Mouse (Mus musculus) G1E (cell line): ENCODE measurements around the gene Glt1d1. TPM values are rescaled to one million over a fixed set of nuclear protein-coding genes. Genes with fewer than 3 reads are reported as not detected.

Experiments used
- ATAC-seq: 2 replicates; pipeline ENCODE4 v1.8.0; 2016; ENCODE audit warnings: mild to moderate bottlenecking; ENCODE audit not compliant: insufficient number of reproducible peaks, poor library complexity, low FRiP score, severe bottlenecking; ENCODE audit errors: extremely low read depth
- DNase-seq: peaks from one replicate; pipeline ENCODE4 v3.0.0; 2012; ENCODE audit warnings: low spot score
- H3K27me3 ChIP-seq: 2 replicates; pipeline ENCODE4 v1.6.1; 2012; ENCODE audit warnings: mild to moderate bottlenecking, low read length, inconsistent platforms; ENCODE audit not compliant: insufficient read depth
- H3K36me3 ChIP-seq: replicated peaks from 2 replicates; pipeline ENCODE3; 2012; ENCODE audit warnings: mild to moderate bottlenecking, inconsistent platforms
- H3K4me1 ChIP-seq: 2 replicates; pipeline ENCODE4 v1.6.1; 2012; ENCODE audit warnings: low read depth, low read length, inconsistent platforms, mixed read lengths; ENCODE audit not compliant: insufficient read depth
- H3K4me3 ChIP-seq: 2 replicates; pipeline ENCODE4 v1.5.1; 2012; ENCODE audit warnings: low read depth, mild to moderate bottlenecking, inconsistent platforms, low read length, moderate library complexity, mixed read lengths
- H3K9me3 ChIP-seq: replicated peaks from 2 replicates; pipeline ENCODE4 v1.6.1; 2012; ENCODE audit warnings: inconsistent platforms
- CTCF ChIP-seq: IDR thresholded peaks from 2 replicates; pipeline ENCODE4 v1.5.1; 2012; ENCODE audit warnings: low read depth, low read length, inconsistent platforms, mixed read lengths
- GATA1 ChIP-seq: IDR thresholded peaks from 2 replicates; pipeline ENCODE4 v1.6.1; 2012; ENCODE audit warnings: borderline replicate concordance, low read length, inconsistent platforms, mixed read lengths
- GATA2 ChIP-seq: IDR thresholded peaks from 2 replicates; pipeline ENCODE4 v1.6.1; 2012; ENCODE audit warnings: low read depth, low read length, inconsistent platforms, borderline replicate concordance
- POLR2AphosphoS5 ChIP-seq: IDR thresholded peaks from 2 replicates; pipeline ENCODE4 v1.6.1; 2012; ENCODE audit warnings: low read depth, low read length, inconsistent platforms; ENCODE audit not compliant: insufficient replicate concordance
- TAL1 ChIP-seq: conservative IDR thresholded peaks from 2 replicates; pipeline ENCODE4 v1.6.1; 2012; ENCODE audit warnings: low read depth, low read length, inconsistent platforms, mixed read lengths
- polyA plus RNA-seq: library from polyadenylated mRNA; stranded (reverse); fragments of >175 nt; gene quantifications from 2 replicates; pipeline ENCODE4 v1.2.3, GENCODE M21; 2012
- total RNA-seq, 2 experiments: library from RNA; stranded (forward) in 1 of 2; stranded (reverse) in 1 of 2; fragments of 200-1000 nt in 1 of 2; fragments of >200 nt in 1 of 2; fragmentation: Nextera tagmentation in 1 of 2; gene quantifications; 2 replicates each; pipeline ENCODE4 v1.2.3; 2014 to 2017

Glt1d1 gene
- total and polyA plus RNA-seq, 3 experiments = 0.11 TPM; not detected in 2

DNA sequence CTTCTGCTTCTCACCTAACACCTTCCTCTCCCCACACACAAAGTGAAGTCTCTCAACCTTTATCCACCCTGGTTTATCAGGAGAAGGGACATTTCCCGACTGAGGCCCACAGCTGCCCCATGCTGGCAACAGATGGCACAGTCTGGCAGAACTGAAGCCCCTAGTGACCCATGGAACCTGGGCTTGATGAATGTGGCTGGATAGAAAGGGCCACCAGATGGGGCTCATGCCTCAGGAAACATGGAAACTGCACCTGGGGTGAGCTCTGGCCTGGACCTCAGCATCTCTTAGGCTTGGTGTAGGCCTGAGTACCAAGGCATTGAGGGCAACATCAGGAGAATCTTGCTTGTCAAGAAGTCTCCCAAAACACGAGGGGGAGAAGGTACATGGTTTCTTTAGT lies 66.5 kb downstream of the Glt1d1 start:
- peaks cover 74% of the 10 kb centered on the region for H3K9me3 ChIP-seq
- no peak overlapping the region for H3K4me3 ChIP-seq
- H3K36me3 ChIP-seq = no peaks in the 10 kb centered on the region
- no peaks in the 10 kb centered on the region for H3K27me3 ChIP-seq
- ATAC-seq = no peak
- no peak for DNase-seq
- TF ChIP-seq TAL1 = no peak
- TF ChIP-seq POLR2AphosphoS5 = no peak
- TF ChIP-seq GATA2 = no peak
- TF ChIP-seq CTCF = no peak
- TF ChIP-seq GATA1 = no peak
- H3K4me1 ChIP-seq = no peaks in the 10 kb centered on the region

DNA sequence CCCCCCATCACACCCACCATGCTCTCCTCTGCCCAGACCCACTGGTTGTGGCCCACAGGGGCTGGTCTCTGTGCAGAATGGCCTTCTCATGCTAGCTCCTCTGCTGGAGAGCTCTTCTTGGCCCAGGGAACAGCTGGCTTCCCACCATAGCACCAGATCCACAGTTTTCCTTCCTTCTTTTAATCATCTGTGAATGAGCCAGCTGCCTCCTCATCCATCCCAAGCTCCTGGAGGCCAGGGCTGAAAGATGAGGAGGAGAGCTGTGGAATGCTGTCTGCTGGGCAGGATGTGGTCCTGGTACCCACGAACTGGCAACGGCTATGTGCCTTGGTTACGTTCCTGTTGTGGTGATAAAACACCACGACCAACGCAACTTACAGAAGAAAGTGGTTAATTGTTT lies 67.6 kb downstream of the Glt1d1 start:
- no peaks in the 10 kb centered on the region for H3K4me1 ChIP-seq
- TF ChIP-seq GATA1 (no peak), GATA2 (no peak), TAL1 (no peak), CTCF (no peak)
- no peak overlapping the region for H3K4me3 ChIP-seq
- no peaks in the 10 kb centered on the region for H3K27me3 ChIP-seq
- ATAC-seq = no peak
- H3K36me3 ChIP-seq = no peaks in the 10 kb centered on the region
- H3K9me3 ChIP-seq = peaks cover 73% of the 10 kb centered on the region
- no peak for DNase-seq

GRCm38 (mm10) chr5:127700156-127700555 lies 68.1 kb downstream of the Glt1d1 start:
- H3K27me3 ChIP-seq = no peaks in the 10 kb centered on the region
- DNase-seq (no peak), ATAC-seq (no peak)
- no peak for TF ChIP-seq CTCF
- TF ChIP-seq TAL1 = no peak
- TF ChIP-seq GATA2 = no peak
- no peak for TF ChIP-seq POLR2AphosphoS5
- no peak for TF ChIP-seq GATA1
- no peaks in the 10 kb centered on the region for H3K4me1 ChIP-seq
- no peak overlapping the region for H3K4me3 ChIP-seq
- no peaks in the 10 kb centered on the region for H3K36me3 ChIP-seq
- peaks cover 71% of the 10 kb centered on the region for H3K9me3 ChIP-seq

- peaks cover 75% of the 10 kb centered on the region for H3K9me3 ChIP-seq
- H3K4me1 ChIP-seq = no peaks in the 10 kb centered on the region
- ATAC-seq (no peak), DNase-seq (no peak)
- no peak overlapping the region for H3K4me3 ChIP-seq
- TF ChIP-seq GATA2 (no peak), CTCF (no peak), TAL1 (no peak), GATA1 (no peak), POLR2AphosphoS5 (no peak)
- no peaks in the 10 kb centered on the region for H3K27me3 ChIP-seq
- no peaks in the 10 kb centered on the region for H3K36me3 ChIP-seq
These were observed 71.6 kb downstream of the Glt1d1 start for GRCm38 (mm10) chr5:127703609-127704180.

- no peak for DNase-seq
- H3K27me3 ChIP-seq = no peaks in the 10 kb centered on the region
- H3K9me3 ChIP-seq = peaks cover 74% of the 10 kb centered on the region
- TF ChIP-seq GATA2 (no peak), TAL1 (no peak), POLR2AphosphoS5 (no peak), CTCF (no peak), GATA1 (no peak)
- H3K36me3 ChIP-seq = no peaks in the 10 kb centered on the region
- no peak overlapping the region for H3K4me3 ChIP-seq
- no peaks in the 10 kb centered on the region for H3K4me1 ChIP-seq
- no peak for ATAC-seq
These were observed 73.2 kb downstream of the Glt1d1 start for GRCm38 (mm10) chr5:127705225-127705624.

GRCm38 (mm10) chr5:127705976-127706375 lies 73.9 kb downstream of the Glt1d1 start:
- DNase-seq (no peak), ATAC-seq (no peak)
- no peak overlapping the region for H3K4me3 ChIP-seq
- H3K9me3 ChIP-seq = peaks cover 75% of the 10 kb centered on the region
- H3K27me3 ChIP-seq = no peaks in the 10 kb centered on the region
- H3K36me3 ChIP-seq = no peaks in the 10 kb centered on the region
- H3K4me1 ChIP-seq = no peaks in the 10 kb centered on the region
- TF ChIP-seq TAL1 (no peak), GATA2 (no peak), GATA1 (no peak), CTCF (no peak), POLR2AphosphoS5 (no peak)

GRCm38 (mm10) chr5:127708143-127708542 lies 76.1 kb downstream of the Glt1d1 start:
- H3K9me3 ChIP-seq = peaks cover 67% of the 10 kb centered on the region
- H3K36me3 ChIP-seq = no peaks in the 10 kb centered on the region
- no peak overlapping the region for H3K4me3 ChIP-seq
- no peaks in the 10 kb centered on the region for H3K4me1 ChIP-seq
- H3K27me3 ChIP-seq = no peaks in the 10 kb centered on the region
- ATAC-seq = no peak
- no peak for DNase-seq
- TF ChIP-seq TAL1 (no peak), GATA1 (no peak), CTCF (no peak), POLR2AphosphoS5 (no peak), GATA2 (no peak)
